Mouse (Mus musculus) neural tube, embryonic 12.5 days (tissue): ENCODE data around the gene Xrcc2. TPM values are rescaled to one million over a fixed set of nuclear protein-coding genes. Genes with fewer than 3 reads are reported as not detected.
"Not testable (repeated sequence)": the region's sequence is repeated elsewhere in the genome, so short reads cannot be mapped to it uniquely, and the experiment has no call there.

ENCODE experiments used
- ATAC-seq: fragments of 200-750 bp; cut with Nextera tagmentation; 2 replicates; pipeline ENCODE4 v1.8.0; 2017; ENCODE audit warnings: low read depth, mild to moderate bottlenecking, moderate TSS enrichment, moderate library complexity; ENCODE audit not compliant: low FRiP score
- H3K27ac ChIP-seq: fragments of 300-500 bp; sonication (generic); 2 replicates; pipeline ENCODE4 v1.5.1; 2016
- H3K27me3 ChIP-seq: fragments of 300-500 bp; sonication (generic); replicated peaks from 2 replicates; pipeline ENCODE4 v1.6.1; 2016; ENCODE audit warnings: mild to moderate bottlenecking
- H3K36me3 ChIP-seq: fragments of 300-500 bp; sonication (generic); 2 replicates; pipeline ENCODE4 v1.6.1; 2016; ENCODE audit warnings: mild to moderate bottlenecking
- H3K4me1 ChIP-seq: fragments of 300-500 bp; sonication (generic); 2 replicates; pipeline ENCODE4 v1.6.1; 2016
- H3K4me2 ChIP-seq: fragments of 300-500 bp; sonication (generic); replicated peaks from 2 replicates; pipeline ENCODE4 v1.6.1; 2016; ENCODE audit warnings: mild to moderate bottlenecking
- H3K4me3 ChIP-seq: fragments of 300-500 bp; sonication (generic); 2 replicates; pipeline ENCODE4 v1.5.1; 2016
- H3K9ac ChIP-seq: fragments of 300-500 bp; sonication (generic); 2 replicates; pipeline ENCODE4 v1.6.1; 2016; ENCODE audit warnings: mild to moderate bottlenecking
- H3K9me3 ChIP-seq: fragments of 300-500 bp; sonication (generic); 2 replicates; pipeline ENCODE4 v1.6.1; 2016; ENCODE audit warnings: mild to moderate bottlenecking
- WGBS: fragments of 180-500 bp; shearing (Covaris S2); methylation state at CpG from one replicate; pipeline ENCODE4 v1.1.7; 2016; 5-methylcytosine and 5-hydroxymethylcytosine counted together
- polyA plus RNA-seq: library from polyadenylated mRNA; unstranded; fragments of >200 nt; fragmentation: Nextera tagmentation; extraction: Ambion mirVana; gene quantifications from 2 replicates; pipeline ENCODE4 v1.2.1, GENCODE M21; 2016

The Xrcc2 gene
- 8.2 TPM in 2 replicates for polyA plus RNA-seq

- 8% methylated on average over 51 of the region's 51 CpGs for WGBS
- no peaks in the 10 kb centered on the region for H3K27me3 ChIP-seq
- H3K9me3 ChIP-seq: no peaks in the 10 kb centered on the region
- H3K27ac ChIP-seq: no peak within 1 kb of the TSS
- peaks cover 9% of the 10 kb centered on the region for H3K4me1 ChIP-seq
- H3K4me3 ChIP-seq: peak within 1 kb of the TSS; percentile 73
- peak; percentile 96 for ATAC-seq
- peak within 1 kb of the TSS; percentile 63 for H3K4me2 ChIP-seq
- H3K36me3 ChIP-seq: no peaks in the 10 kb centered on the region; the same call in 1 of the 2 replicates
- peak within 1 kb of the TSS; percentile 69 for H3K9ac ChIP-seq
Measured at GRCm38 (mm10) chr5:25705567-25706349, at the start of gene Xrcc2. Xrcc2 (minus strand) TSS chr5:25705825.

GRCm38 (mm10) chr5:25754236-25754766 lies 48.7 kb upstream of the Xrcc2 start:
- Histone ChIP-seq H3K27me3 (no peaks in the 10 kb centered on the region), H3K4me2 (no peak overlapping the region), H3K36me3 (no peaks in the 10 kb centered on the region), H3K4me1 (peaks cover 7% of the 10 kb centered on the region; the same call in 1 of the 2 replicates), H3K4me3 (no peak overlapping the region), H3K9ac (no peak overlapping the region), H3K27ac (no peak overlapping the region), H3K9me3 (no peaks in the 10 kb centered on the region)
- no peak for ATAC-seq
- 14% methylated on average over 2 of the region's 2 CpGs for WGBS

- Histone ChIP-seq H3K4me3 (no peak overlapping the region), H3K9ac (no peak overlapping the region), H3K27me3 (no peaks in the 10 kb centered on the region), H3K4me2 (no peak overlapping the region), H3K9me3 (no peaks in the 10 kb centered on the region), H3K36me3 (no peaks in the 10 kb centered on the region), H3K27ac (no peak overlapping the region), H3K4me1 (peaks cover 7% of the 10 kb centered on the region; the same call in 1 of the 2 replicates)
- 53% methylated on average over 8 of the region's 8 CpGs for WGBS
- ATAC-seq: no peak
Measured at GRCm38 (mm10) chr5:25753556-25754235, 48.1 kb upstream of the Xrcc2 start.

GRCm38 (mm10) chr5:25752862-25753261 lies 47.2 kb upstream of the Xrcc2 start:
- no peak overlapping the region for H3K9ac ChIP-seq
- H3K27ac ChIP-seq: no peak overlapping the region
- H3K27me3 ChIP-seq: no peaks in the 10 kb centered on the region
- H3K4me3 ChIP-seq: no peak overlapping the region
- ATAC-seq: no peak
- peaks cover 7% of the 10 kb centered on the region; the same call in 1 of the 2 replicates for H3K4me1 ChIP-seq
- WGBS: 87% methylated on average over 5 of the region's 5 CpGs
- H3K36me3 ChIP-seq: no peaks in the 10 kb centered on the region
- H3K4me2 ChIP-seq: no peak overlapping the region
- no peaks in the 10 kb centered on the region for H3K9me3 ChIP-seq

GRCm38 (mm10) chr5:25751552-25751951 lies 45.9 kb upstream of the Xrcc2 start:
- Histone ChIP-seq H3K9me3 (no peaks in the 10 kb centered on the region), H3K27ac (no peak overlapping the region), H3K4me2 (no peak overlapping the region), H3K27me3 (no peaks in the 10 kb centered on the region), H3K4me3 (no peak overlapping the region), H3K36me3 (no peaks in the 10 kb centered on the region), H3K9ac (no peak overlapping the region), H3K4me1 (peaks cover 7% of the 10 kb centered on the region; the same call in 1 of the 2 replicates)
- ATAC-seq: no peak

- H3K4me2 ChIP-seq: no peak overlapping the region
- no peaks in the 10 kb centered on the region for H3K9me3 ChIP-seq
- 80% methylated on average over 3 of the region's 3 CpGs for WGBS
- H3K27me3 ChIP-seq: no peaks in the 10 kb centered on the region
- no peak for ATAC-seq
- H3K4me1 ChIP-seq: no peaks in the 10 kb centered on the region
- no peak overlapping the region for H3K9ac ChIP-seq
- H3K27ac ChIP-seq: no peak overlapping the region
- no peak overlapping the region for H3K4me3 ChIP-seq
- H3K36me3 ChIP-seq: no peaks in the 10 kb centered on the region
Measured at GRCm38 (mm10) chr5:25748613-25749012, 43.0 kb upstream of the Xrcc2 start.

- no peaks in the 10 kb centered on the region for H3K36me3 ChIP-seq
- H3K9ac ChIP-seq: no peak overlapping the region
Measured at GRCm38 (mm10) chr5:25747904-25748303, 42.3 kb upstream of the Xrcc2 start.

GRCm38 (mm10) chr5:25738902-25739301 lies 33.3 kb upstream of the Xrcc2 start:
- not testable (repeated sequence) for H3K4me3 ChIP-seq, H3K4me1 ChIP-seq, H3K36me3 ChIP-seq, H3K9me3 ChIP-seq, H3K27ac ChIP-seq, H3K27me3 ChIP-seq, H3K4me2 ChIP-seq, H3K9ac ChIP-seq, ATAC-seq
- WGBS: 92% methylated on average over 1 of the region's 1 CpGs

More at GRCm38 (mm10) chr5:25747904-25748303, 42.3 kb upstream of the Xrcc2 start:
- H3K27ac ChIP-seq: no peak overlapping the region
- H3K9me3 ChIP-seq: no peaks in the 10 kb centered on the region
- H3K4me1 ChIP-seq: no peaks in the 10 kb centered on the region
- H3K27me3 ChIP-seq: no peaks in the 10 kb centered on the region
- ATAC-seq: no peak
- no peak overlapping the region for H3K4me3 ChIP-seq
- H3K4me2 ChIP-seq: no peak overlapping the region

GRCm38 (mm10) chr5:25738448-25738847 lies 32.8 kb upstream of the Xrcc2 start:
- 66% methylated on average over 3 of the region's 3 CpGs for WGBS
- H3K27ac ChIP-seq: no peak overlapping the region
- ATAC-seq: no peak

GRCm38 (mm10) chr5:25735861-25736260 lies 30.2 kb upstream of the Xrcc2 start:
- no peaks in the 10 kb centered on the region for H3K36me3 ChIP-seq
- no peak for ATAC-seq
- no peak overlapping the region for H3K4me3 ChIP-seq
- 80% methylated on average over 2 of the region's 2 CpGs for WGBS
- no peaks in the 10 kb centered on the region for H3K4me1 ChIP-seq
- H3K9me3 ChIP-seq: no peaks in the 10 kb centered on the region
- no peak overlapping the region for H3K27ac ChIP-seq
- H3K4me2 ChIP-seq: no peak overlapping the region
- no peaks in the 10 kb centered on the region for H3K27me3 ChIP-seq
- no peak overlapping the region for H3K9ac ChIP-seq

More at GRCm38 (mm10) chr5:25738448-25738847, 32.8 kb upstream of the Xrcc2 start:
- Histone ChIP-seq H3K27me3 (no peaks in the 10 kb centered on the region), H3K9ac (no peak overlapping the region), H3K9me3 (no peaks in the 10 kb centered on the region), H3K4me1 (no peaks in the 10 kb centered on the region), H3K4me3 (no peak overlapping the region), H3K4me2 (no peak overlapping the region), H3K36me3 (no peaks in the 10 kb centered on the region)

- no peak overlapping the region for H3K9ac ChIP-seq
- no peaks in the 10 kb centered on the region for H3K27me3 ChIP-seq
- no peaks in the 10 kb centered on the region for H3K9me3 ChIP-seq
- WGBS: 24% methylated on average over 1 of the region's 1 CpGs
- no peaks in the 10 kb centered on the region for H3K36me3 ChIP-seq
- no peaks in the 10 kb centered on the region for H3K4me1 ChIP-seq
- H3K4me3 ChIP-seq: no peak overlapping the region
- ATAC-seq: no peak
- H3K4me2 ChIP-seq: no peak overlapping the region
- H3K27ac ChIP-seq: no peak overlapping the region
Measured at GRCm38 (mm10) chr5:25734318-25734717, 28.7 kb upstream of the Xrcc2 start.

- Histone ChIP-seq H3K9ac (no peak overlapping the region), H3K36me3 (no peaks in the 10 kb centered on the region), H3K9me3 (no peaks in the 10 kb centered on the region), H3K4me2 (no peak overlapping the region), H3K4me1 (no peaks in the 10 kb centered on the region), H3K4me3 (no peak overlapping the region), H3K27me3 (no peaks in the 10 kb centered on the region), H3K27ac (no peak overlapping the region)
- ATAC-seq: no peak
- 43% methylated on average over 1 of the region's 1 CpGs for whole genome bisulfite sequencing
Measured at GRCm38 (mm10) chr5:25724134-25724675, 18.6 kb upstream of the Xrcc2 start.
